Mouse (Mus musculus) bone marrow, adult 2 months (tissue): ENCODE measurements at regions not wholly inside any gene's neighbourhood (a gene's known extent, or its start where the extent isn't known, plus 50 kb on each side); places are given as distances from the start of the nearest gene placed in this dataset.

ENCODE experiments used
- CTCF ChIP-seq: fragments of 200-500 bp; IDR thresholded peaks from 2 replicates; pipeline ENCODE4 v1.5.1; 2011; ENCODE audit warnings: low read length, control low read depth; ENCODE audit not compliant: control insufficient read depth, insufficient read depth
- POLR2A ChIP-seq: fragments of 200-500 bp; IDR thresholded peaks from 2 replicates; pipeline ENCODE4 v1.6.1; 2011; ENCODE audit warnings: low read depth, mild to moderate bottlenecking, control low read depth, low read length, borderline replicate concordance; ENCODE audit not compliant: control insufficient read depth

- no peak for TF ChIP-seq CTCF
- no peak for TF ChIP-seq POLR2A
These were observed 70.4 kb upstream of the Zmat1 start for GRCm38 (mm10) chrX:135079388-135079787.
